Mouse (Mus musculus): ENCODE results near the gene Cel.

Cel gene

GRCm38 (mm10) chr2:28585043-28585571, 21.9 kb upstream of the Cel start:
- DNase-seq (ENCODE audit: low read depth), result peak; percentile 83

- DNase-seq (ENCODE audit: low read depth), result no peak
Measured at GRCm38 (mm10) chr2:28583651-28584050, 20.4 kb upstream of the Cel start, which contains the start of gene Gtf3c5. Gene Gtf3c5 (minus strand): TSS chr2:28583751.

- DNase-seq (ENCODE audit: low read depth), result peak; percentile 88
Measured at GRCm38 (mm10) chr2:28582647-28583353, 19.6 kb upstream of the Cel start.

GRCm38 (mm10) chr2:28578003-28578402, 14.8 kb upstream of the Cel start:
- peak; percentile 24 for DNase-seq (ENCODE audit: low read depth)

- no peak for DNase-seq (ENCODE audit: low read depth)
Measured at GRCm38 (mm10) chr2:28576815-28577214, 13.6 kb upstream of the Cel start.

GRCm38 (mm10) chr2:28575341-28575740, 12.1 kb upstream of the Cel start:
- DNase-seq (ENCODE audit: low read depth), result no peak

- DNase-seq (ENCODE audit: low read depth), result no peak
Measured at GRCm38 (mm10) chr2:28569903-28570302, 6.7 kb upstream of the Cel start.

GRCm38 (mm10) chr2:28566545-28566944, 3.3 kb upstream of the Cel start:
- DNase-seq (ENCODE audit: low read depth), result no peak

- DNase-seq (ENCODE audit: low read depth), result no peak
Measured at GRCm38 (mm10) chr2:28564380-28564779, 1.2 kb upstream of the Cel start.

- no peak for DNase-seq (ENCODE audit: low read depth)
Measured at GRCm38 (mm10) chr2:28563830-28564229, 627 bp upstream of the Cel start.

GRCm38 (mm10) chr2:28557452-28557851, 5.8 kb downstream of the Cel start:
- no peak for DNase-seq (ENCODE audit: low read depth)

- no peak for DNase-seq (ENCODE audit: low read depth)
Measured at GRCm38 (mm10) chr2:28552301-28552700, 10.9 kb downstream of the Cel start.

- no peak for DNase-seq (ENCODE audit: low read depth)
Measured at GRCm38 (mm10) chr2:28549157-28549556, 14.0 kb downstream of the Cel start.

- peak; percentile 69 for DNase-seq (ENCODE audit: low read depth)
Measured at GRCm38 (mm10) chr2:28547237-28548172, 15.7 kb downstream of the Cel start.

GRCm38 (mm10) chr2:28546560-28546959, 16.6 kb downstream of the Cel start:
- DNase-seq (ENCODE audit: low read depth), result no peak

GRCm38 (mm10) chr2:28545976-28546375, 17.2 kb downstream of the Cel start:
- DNase-seq (ENCODE audit: low read depth), result no peak

GRCm38 (mm10) chr2:28543894-28544293, 19.3 kb downstream of the Cel start:
- DNase-seq (ENCODE audit: low read depth), result no peak

- DNase-seq (ENCODE audit: low read depth), result no peak
Measured at GRCm38 (mm10) chr2:28540587-28541227, 22.5 kb downstream of the Cel start.

- DNase-seq (ENCODE audit: low read depth), result no peak
Measured at GRCm38 (mm10) chr2:28539949-28540348, 23.3 kb downstream of the Cel start.

GRCm38 (mm10) chr2:28539206-28539605, 24.0 kb downstream of the Cel start:
- DNase-seq (ENCODE audit: low read depth), result no peak

- no peak for DNase-seq (ENCODE audit: low read depth)
Measured at GRCm38 (mm10) chr2:28538817-28539128, 24.4 kb downstream of the Cel start.

- DNase-seq (ENCODE audit: low read depth), result no peak
Measured at GRCm38 (mm10) chr2:28537995-28538816, 25.0 kb downstream of the Cel start.
